Mouse (Mus musculus): ENCODE results near the gene Fn3krp. TPM values are rescaled to one million over a fixed set of nuclear protein-coding genes. Genes with fewer than 3 reads are reported as not detected.

The Fn3krp gene
- total RNA-seq, 2 experiments from 2014 or later, result 6.3 to 9.8 TPM

GRCm38 (mm10) chr11:121439686-121440292 lies 18.6 kb downstream of the Fn3krp start:
- no peak for ATAC-seq (replicated peaks; ENCODE audit: poor library complexity, severe bottlenecking)

GRCm38 (mm10) chr11:121441653-121442052 lies 20.5 kb downstream of the Fn3krp start:
- no peak for ATAC-seq (replicated peaks; ENCODE audit: poor library complexity, severe bottlenecking)

GRCm38 (mm10) chr11:121442076-121442475 lies 20.9 kb downstream of the Fn3krp start:
- ATAC-seq (replicated peaks; ENCODE audit: poor library complexity, severe bottlenecking), result no peak

DNA sequence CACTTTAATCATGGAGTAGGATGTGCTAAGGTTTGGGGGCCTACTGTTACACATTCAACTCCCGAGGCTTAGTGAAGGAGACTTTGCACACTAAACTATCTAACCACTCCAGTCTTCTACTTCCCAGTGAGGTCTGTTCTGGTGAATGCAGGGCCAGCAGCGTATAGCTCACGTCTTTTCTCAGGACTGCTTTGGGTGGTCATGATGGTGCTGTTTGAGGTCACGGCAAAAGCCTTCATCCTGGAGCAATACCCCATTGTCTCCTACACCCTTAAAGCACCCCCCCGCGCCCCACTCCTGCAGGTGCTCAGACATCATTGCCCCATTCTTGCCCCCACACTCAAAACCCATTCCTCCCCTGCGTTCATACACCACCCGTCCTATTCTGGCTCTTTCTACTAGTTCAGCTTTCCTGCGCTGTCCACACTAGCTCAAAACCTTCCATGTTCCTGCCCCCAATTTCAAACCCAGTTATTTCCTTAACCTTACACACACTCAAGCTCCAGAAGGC lies 30.1 kb downstream of the Fn3krp start:
- ATAC-seq (replicated peaks; ENCODE audit: poor library complexity, severe bottlenecking), result no peak

GRCm38 (mm10) chr11:121451753-121452635 lies 30.8 kb downstream of the Fn3krp start, which contains the start of gene Tbcd:
Tbcd (plus strand) TSS chr11:121451949.
- peak; percentile 98 for ATAC-seq (replicated peaks; ENCODE audit: poor library complexity, severe bottlenecking)

GRCm38 (mm10) chr11:121457874-121458273 lies 36.7 kb downstream of the Fn3krp start:
- ATAC-seq (replicated peaks; ENCODE audit: poor library complexity, severe bottlenecking), result no peak

DNA sequence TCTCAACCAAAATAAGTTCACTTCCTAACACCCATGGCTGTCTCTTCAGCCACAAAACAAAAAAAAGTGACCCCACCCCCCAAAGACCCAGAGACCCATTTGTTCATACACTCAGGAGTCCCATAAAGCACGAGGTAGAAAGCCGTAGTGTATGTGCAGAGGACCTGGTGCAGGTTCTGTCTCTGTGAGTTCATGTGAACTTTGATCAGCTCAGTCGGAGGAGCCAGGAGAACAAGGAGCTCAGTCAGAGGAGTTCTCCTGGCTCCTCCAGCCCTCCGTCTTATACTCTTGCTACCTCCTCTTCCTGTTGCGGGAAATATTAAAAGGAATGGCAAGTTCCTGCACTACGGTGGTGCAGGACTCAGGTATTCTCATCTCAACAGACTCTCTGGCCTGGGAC lies 46.2 kb downstream of the Fn3krp start:
- no peak for ATAC-seq (replicated peaks; ENCODE audit: poor library complexity, severe bottlenecking)

- ATAC-seq (replicated peaks; ENCODE audit: poor library complexity, severe bottlenecking), result peak; percentile 77
Observed at GRCm38 (mm10) chr11:121474831-121475230, 53.6 kb downstream of the Fn3krp start.

- ATAC-seq (replicated peaks; ENCODE audit: poor library complexity, severe bottlenecking), result peak; percentile 72
Observed at GRCm38 (mm10) chr11:121475699-121476415, 54.7 kb downstream of the Fn3krp start.

GRCm38 (mm10) chr11:121479476-121480203 lies 58.4 kb downstream of the Fn3krp start:
- 0 out of 2 replicates have a peak, but pooled peaks have one; percentile 25 for ATAC-seq (replicated peaks; ENCODE audit: poor library complexity, severe bottlenecking)

Other genes starting within 250 kb of the Fn3krp start
- gene Hexdc, start 217.0 kb upstream of the Fn3krp start, total RNA-seq (2014; fragmentation: Nextera tagmentation), result 5.6 and 11.5 TPM in 2 replicates
- 2.4 and 4.8 TPM in 2 replicates for gene Hexdc, start 217.0 kb upstream of the Fn3krp start, total RNA-seq (2017)
- gene Ogfod3, start 216.7 kb upstream of the Fn3krp start, total RNA-seq (2014; fragmentation: Nextera tagmentation), result 13.1 and 15.1 TPM in 2 replicates
- 7.7 and 10.3 TPM in 2 replicates for gene Ogfod3, start 216.7 kb upstream of the Fn3krp start, total RNA-seq (2017)
- gene Cybc1, start 192.1 kb upstream of the Fn3krp start, total RNA-seq (2014; fragmentation: Nextera tagmentation), result 51.9 and 70.5 TPM in 2 replicates
- 32.9 and 54.6 TPM in 2 replicates for gene Cybc1, start 192.1 kb upstream of the Fn3krp start, total RNA-seq (2017)
- gene Narf, start 184.1 kb upstream of the Fn3krp start, total RNA-seq (2014; fragmentation: Nextera tagmentation), result 10.4 and 22.0 TPM in 2 replicates
- gene Narf, start 184.1 kb upstream of the Fn3krp start, total RNA-seq (2017), result 14.7 and 21.0 TPM in 2 replicates
- gene Foxk2, start 161.4 kb upstream of the Fn3krp start, total RNA-seq (2014; fragmentation: Nextera tagmentation), result 35.7 and 40.4 TPM in 2 replicates
- 25.3 and 26.1 TPM in 2 replicates for gene Foxk2, start 161.4 kb upstream of the Fn3krp start, total RNA-seq (2017)
- 31.3 and 68.7 TPM in 2 replicates for gene Wdr45b, start 67.0 kb upstream of the Fn3krp start, total RNA-seq (2014; fragmentation: Nextera tagmentation)
- 42.4 and 52.4 TPM in 2 replicates for gene Wdr45b, start 67.0 kb upstream of the Fn3krp start, total RNA-seq (2017)
- gene Rab40b, start 33.1 kb upstream of the Fn3krp start, total RNA-seq (2014; fragmentation: Nextera tagmentation), result 0.71 TPM in 1 of 2 replicates, not detected in the other
- gene Rab40b, start 33.1 kb upstream of the Fn3krp start, total RNA-seq (2017), result not detected in 2 replicates
- gene Fn3k, start 13.5 kb downstream of the Fn3krp start, total RNA-seq (2014; fragmentation: Nextera tagmentation), result not detected in 2 replicates
- not detected in 2 replicates for gene Fn3k, start 13.5 kb downstream of the Fn3krp start, total RNA-seq (2017)
- 42.4 and 51.1 TPM in 2 replicates for gene Tbcd, start 30.5 kb downstream of the Fn3krp start, total RNA-seq (2014; fragmentation: Nextera tagmentation)
- gene Tbcd, start 30.5 kb downstream of the Fn3krp start, total RNA-seq (2017), result 48.7 and 49.5 TPM in 2 replicates
- 0.52 TPM in 1 of 2 replicates, not detected in the other for gene Zfp750, start 97.9 kb downstream of the Fn3krp start, total RNA-seq (2014; fragmentation: Nextera tagmentation)
- 0.04 and 0.21 TPM in 2 replicates for gene Zfp750, start 97.9 kb downstream of the Fn3krp start, total RNA-seq (2017)

Data from granulocyte monocyte progenitor cell, adult 5-6 weeks (primary cell).